Mouse (Mus musculus) heart, embryonic 11.5 days (tissue): ENCODE results near the gene Pnpla5. TPM values are rescaled to one million over a fixed set of nuclear protein-coding genes. Genes with fewer than 3 reads are reported as not detected.
"Not testable (repeated sequence)": the region's sequence is repeated elsewhere in the genome, so short reads cannot be mapped to it uniquely, and the experiment has no call there.

Source experiments
- ATAC-seq: fragments of 200-750 bp; cut with Nextera tagmentation; replicated peaks from 2 replicates; pipeline ENCODE4 v1.8.0; 2017; ENCODE audit warnings: moderate library complexity; ENCODE audit not compliant: insufficient number of reproducible peaks, low FRiP score, low TSS enrichment
- H3K27ac ChIP-seq: fragments of 300-500 bp; sonication (generic); 2 replicates; pipeline ENCODE4 v1.5.1; 2014; ENCODE audit warnings: mild to moderate bottlenecking, low read depth, low read length
- H3K27me3 ChIP-seq: fragments of 300-500 bp; sonication (generic); 2 replicates; pipeline ENCODE4 v1.6.1; 2014; ENCODE audit warnings: mild to moderate bottlenecking, low read length, mixed read lengths; ENCODE audit not compliant: control insufficient read depth, insufficient read depth
- H3K36me3 ChIP-seq: fragments of 300-500 bp; sonication (generic); 2 replicates; pipeline ENCODE4 v1.6.1; 2014; ENCODE audit warnings: mild to moderate bottlenecking, low read length, moderate library complexity, mixed read lengths; ENCODE audit not compliant: control insufficient read depth, insufficient read depth
- H3K4me1 ChIP-seq: fragments of 300-500 bp; sonication (generic); 2 replicates; pipeline ENCODE4 v1.6.1; 2014; ENCODE audit warnings: low read length; ENCODE audit not compliant: control insufficient read depth, insufficient read depth
- H3K4me2 ChIP-seq: fragments of 300-500 bp; sonication (generic); 2 replicates; pipeline ENCODE4 v1.6.1; 2014; ENCODE audit warnings: mild to moderate bottlenecking, moderate library complexity
- H3K4me3 ChIP-seq: fragments of 300-500 bp; sonication (generic); 2 replicates; pipeline ENCODE4 v1.5.1; 2014; ENCODE audit warnings: low read depth, low read length
- H3K9ac ChIP-seq: fragments of 300-500 bp; sonication (generic); 2 replicates; pipeline ENCODE4 v1.6.1; 2014; ENCODE audit warnings: mild to moderate bottlenecking, low read depth, low read length, moderate library complexity
- H3K9me3 ChIP-seq: fragments of 300-500 bp; sonication (generic); replicated peaks from 2 replicates; pipeline ENCODE4 v1.6.1; 2016; ENCODE audit warnings: low read length; ENCODE audit not compliant: control insufficient read depth
- WGBS: fragments of 180-500 bp; shearing (Covaris S2); extraction: QIAGEN DNeasy Blood & Tissue Kit; methylation state at CpG from one replicate; pipeline ENCODE4 v1.1.7; 2014; ENCODE audit not compliant: insufficient replicate concordance; 5-methylcytosine and 5-hydroxymethylcytosine counted together
- polyA plus RNA-seq: library from polyadenylated mRNA; unstranded; fragments of >200 nt; fragmentation: Nextera tagmentation; extraction: Ambion mirVana; gene quantifications from 2 replicates; pipeline ENCODE4 v1.2.1, GENCODE M21; 2014

Gene Pnpla5
- not detected in 2 replicates for polyA plus RNA-seq

GRCm38 (mm10) chr15:84123075-84123474 lies at the start of gene Pnpla5:
Pnpla5 (minus strand) TSS chr15:84123175.
- Histone ChIP-seq H3K27me3 (peaks cover 6% of the 10 kb centered on the region; the same call in 1 of the 2 replicates), H3K9me3 (no peaks in the 10 kb centered on the region), H3K9ac (no peak within 1 kb of the TSS), H3K4me2 (no peak within 1 kb of the TSS), H3K27ac (no peak within 1 kb of the TSS), H3K4me3 (no peak within 1 kb of the TSS), H3K36me3 (no peaks in the 10 kb centered on the region), H3K4me1 (no peaks in the 10 kb centered on the region)
- 52% methylated on average over 8 of the region's 8 CpGs for WGBS
- no peak for ATAC-seq

GRCm38 (mm10) chr15:84171166-84171565 lies 48.2 kb upstream of the Pnpla5 start:
- no peaks in the 10 kb centered on the region for H3K36me3 ChIP-seq
- no peaks in the 10 kb centered on the region for H3K9me3 ChIP-seq
- H3K4me3 ChIP-seq, result no peak overlapping the region
- H3K27ac ChIP-seq, result no peak overlapping the region
- no peak overlapping the region for H3K9ac ChIP-seq
- 71% methylated on average over 7 of the region's 7 CpGs for WGBS
- no peak for ATAC-seq
- H3K27me3 ChIP-seq, result peaks cover 11% of the 10 kb centered on the region
- H3K4me1 ChIP-seq, result peaks cover 10% of the 10 kb centered on the region; the same call in 1 of the 2 replicates
- H3K4me2 ChIP-seq, result no peak overlapping the region

- H3K4me3 ChIP-seq, result no peak overlapping the region
- no peak for ATAC-seq
- H3K36me3 ChIP-seq, result no peaks in the 10 kb centered on the region
- no peaks in the 10 kb centered on the region for H3K9me3 ChIP-seq
- peaks cover 10% of the 10 kb centered on the region; the same call in 1 of the 2 replicates for H3K4me1 ChIP-seq
- H3K9ac ChIP-seq, result no peak overlapping the region
- H3K27ac ChIP-seq, result no peak overlapping the region
- peaks cover 11% of the 10 kb centered on the region for H3K27me3 ChIP-seq
- 75% methylated on average over 1 of the region's 1 CpGs for WGBS
- H3K4me2 ChIP-seq, result no peak overlapping the region
Observed at GRCm38 (mm10) chr15:84169511-84169910, 46.5 kb upstream of the Pnpla5 start.

- Histone ChIP-seq H3K9me3 (no peaks in the 10 kb centered on the region), H3K9ac (peak overlapping the region; percentile 60; the same call in 1 of the 2 replicates), H3K4me2 (peak overlapping the region; percentile 97), H3K27ac (no peak overlapping the region), H3K4me1 (peaks cover 10% of the 10 kb centered on the region; the same call in 1 of the 2 replicates), H3K4me3 (peak overlapping the region; percentile 55), H3K36me3 (no peaks in the 10 kb centered on the region), H3K27me3 (peaks cover 11% of the 10 kb centered on the region)
- ATAC-seq, result peak; percentile 21; the same call in 1 of the 2 replicates
- 1% methylated on average over 28 of the region's 28 CpGs for whole genome bisulfite sequencing
Observed at GRCm38 (mm10) chr15:84168170-84169161, 45.5 kb upstream of the Pnpla5 start.

DNA sequence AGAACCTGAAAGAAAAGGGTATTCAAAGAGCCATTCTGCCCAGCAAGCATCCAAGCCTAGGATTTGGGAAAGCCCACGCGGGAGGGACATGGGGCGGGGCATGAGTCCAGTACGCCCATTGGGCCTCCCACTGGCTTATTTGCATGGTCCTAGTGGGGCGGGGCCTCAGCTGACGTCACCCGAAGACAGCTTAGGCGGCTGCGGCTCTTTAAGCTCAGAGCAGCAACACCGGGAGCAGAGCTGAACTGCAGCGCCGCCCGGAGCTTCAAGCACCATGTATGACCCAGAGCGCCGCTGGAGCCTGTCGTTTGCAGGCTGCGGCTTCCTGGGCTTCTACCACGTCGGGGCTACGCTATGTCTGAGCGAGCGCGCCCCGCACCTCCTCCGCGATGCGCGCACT lies 44.6 kb upstream of the Pnpla5 start, which contains the start of gene Pnpla3:
Gene Pnpla3, plus strand, starts transcription at position 238 of the 400 bp plus-strand sequence.
- WGBS, result under 1% methylated on average over 28 of the region's 28 CpGs
- Histone ChIP-seq H3K4me2 (peak within 1 kb of the TSS; percentile 97), H3K27ac (no peak within 1 kb of the TSS)

DNA sequence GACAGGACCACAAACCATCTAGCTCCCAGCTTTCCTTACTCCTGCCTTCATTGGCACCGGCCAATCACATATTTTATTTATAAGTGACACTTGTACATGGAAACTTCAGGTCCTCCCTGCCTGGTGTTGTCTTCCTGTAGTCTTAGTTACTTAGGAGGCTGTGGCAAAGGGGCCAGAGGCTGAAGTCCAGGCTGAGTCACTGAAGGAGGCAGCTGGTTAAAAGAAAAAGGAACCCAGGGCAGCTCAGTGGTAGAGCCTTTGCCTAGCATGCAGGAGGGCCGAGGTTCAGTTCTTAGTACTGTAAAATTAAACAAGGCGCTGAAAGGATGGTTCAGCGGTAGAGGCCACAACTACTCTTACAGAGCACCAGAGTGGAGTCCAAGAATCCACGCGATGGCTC lies 43.8 kb upstream of the Pnpla5 start:
- no peak overlapping the region for H3K4me2 ChIP-seq
- 66% methylated on average over 6 of the region's 6 CpGs for WGBS

More for the DNA sequence above, 44.6 kb upstream of the Pnpla5 start, which contains the start of gene Pnpla3:
- peak; percentile 92 for ATAC-seq
- no peaks in the 10 kb centered on the region for H3K9me3 ChIP-seq
- no peaks in the 10 kb centered on the region for H3K36me3 ChIP-seq
- H3K9ac ChIP-seq, result peak within 1 kb of the TSS; percentile 60; the same call in 1 of the 2 replicates
- H3K27me3 ChIP-seq, result peaks cover 11% of the 10 kb centered on the region
- peaks cover 10% of the 10 kb centered on the region; the same call in 1 of the 2 replicates for H3K4me1 ChIP-seq
- H3K4me3 ChIP-seq, result peak within 1 kb of the TSS; percentile 55

DNA sequence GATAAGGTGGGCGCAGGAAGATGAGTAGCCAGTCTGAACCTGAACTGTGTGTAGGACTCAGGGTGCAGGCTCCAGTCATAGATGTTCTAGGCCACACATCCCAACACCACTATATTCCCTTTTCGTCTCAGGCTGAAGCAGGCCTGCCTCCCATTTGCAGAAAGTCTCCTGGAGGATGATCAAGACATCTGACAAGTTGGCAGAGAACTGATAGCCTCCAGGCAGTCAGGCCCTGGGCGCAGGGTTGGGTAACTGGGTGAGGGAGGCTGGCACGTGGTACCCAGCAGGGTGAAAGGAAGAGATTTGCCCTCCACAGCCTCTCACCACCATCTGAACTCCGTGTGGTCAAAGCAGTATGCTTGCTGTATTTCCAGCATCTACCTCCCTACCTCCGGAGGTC lies 38.9 kb upstream of the Pnpla5 start:
- Histone ChIP-seq H3K9me3 (no peaks in the 10 kb centered on the region), H3K27ac (no peak overlapping the region), H3K4me3 (no peak overlapping the region), H3K27me3 (no peaks in the 10 kb centered on the region), H3K4me2 (no peak overlapping the region), H3K36me3 (no peaks in the 10 kb centered on the region), H3K4me1 (no peaks in the 10 kb centered on the region), H3K9ac (no peak overlapping the region)
- WGBS, result 73% methylated on average over 6 of the region's 6 CpGs
- ATAC-seq, result no peak

More for the DNA sequence above, 43.8 kb upstream of the Pnpla5 start:
- no peaks in the 10 kb centered on the region for H3K36me3 ChIP-seq
- no peak overlapping the region for H3K4me3 ChIP-seq
- H3K9me3 ChIP-seq, result no peaks in the 10 kb centered on the region
- ATAC-seq, result no peak
- peaks cover 11% of the 10 kb centered on the region for H3K27me3 ChIP-seq
- no peak overlapping the region for H3K9ac ChIP-seq
- peaks cover 10% of the 10 kb centered on the region; the same call in 1 of the 2 replicates for H3K4me1 ChIP-seq
- no peak overlapping the region for H3K27ac ChIP-seq

- WGBS, result 82% methylated on average over 6 of the region's 6 CpGs
- not testable (repeated sequence) for ATAC-seq, H3K27me3 ChIP-seq, H3K27ac ChIP-seq, H3K36me3 ChIP-seq, H3K9me3 ChIP-seq, H3K9ac ChIP-seq, H3K4me1 ChIP-seq, H3K4me2 ChIP-seq, H3K4me3 ChIP-seq
Observed at GRCm38 (mm10) chr15:84157530-84157929, 34.6 kb upstream of the Pnpla5 start.
